Mouse (Mus musculus) limb, embryonic 14.5 days (tissue): ENCODE data around the gene Angptl2. TPM values are rescaled to one million over a fixed set of nuclear protein-coding genes. Genes with fewer than 3 reads are reported as not detected.

ENCODE experiments used
- ATAC-seq: fragments of 200-750 bp; cut with Nextera tagmentation; 2 replicates; pipeline ENCODE4 v1.8.0; 2017; ENCODE audit warnings: low read depth, moderate number of reproducible peaks, moderate TSS enrichment; ENCODE audit not compliant: low FRiP score
- DNase-seq: peaks from one replicate; pipeline ENCODE4 v3.0.0-alpha.2; 2015; ENCODE audit warnings: low spot score
- H3K27ac ChIP-seq: fragments of 300-500 bp; sonication (generic); replicated peaks from 2 replicates; pipeline ENCODE4 v1.5.1; 2014; ENCODE audit warnings: low read depth, mild to moderate bottlenecking, low read length, moderate library complexity, mixed read lengths
- H3K27me3 ChIP-seq: fragments of 300-500 bp; sonication (generic); 2 replicates; pipeline ENCODE4 v1.6.1; 2014; ENCODE audit warnings: low read length, mixed read lengths; ENCODE audit not compliant: control insufficient read depth, insufficient read depth
- H3K36me3 ChIP-seq: fragments of 300-500 bp; sonication (generic); 2 replicates; pipeline ENCODE4 v1.6.1; 2014; ENCODE audit warnings: mild to moderate bottlenecking, low read length, moderate library complexity, mixed read lengths; ENCODE audit not compliant: control insufficient read depth, insufficient read depth
- H3K4me1 ChIP-seq: fragments of 300-500 bp; sonication (generic); 2 replicates; pipeline ENCODE4 v1.6.1; 2014; ENCODE audit warnings: antibody characterized with exemption, low read length, mixed read lengths; ENCODE audit not compliant: control insufficient read depth, insufficient read depth
- H3K4me2 ChIP-seq: fragments of 300-500 bp; sonication (generic); replicated peaks from 2 replicates; pipeline ENCODE4 v1.6.1; 2014; ENCODE audit warnings: low read depth, mild to moderate bottlenecking, low read length, moderate library complexity; ENCODE audit not compliant: severe bottlenecking
- H3K4me3 ChIP-seq: fragments of 300-500 bp; sonication (generic); replicated peaks from 2 replicates; pipeline ENCODE4 v1.5.1; 2014; ENCODE audit warnings: low read length
- H3K9ac ChIP-seq: fragments of 300-500 bp; sonication (generic); 2 replicates; pipeline ENCODE4 v1.6.1; 2014; ENCODE audit warnings: mild to moderate bottlenecking, low read depth, low read length, moderate library complexity; ENCODE audit not compliant: severe bottlenecking
- H3K9me3 ChIP-seq: fragments of 300-500 bp; sonication (generic); 2 replicates; pipeline ENCODE4 v1.6.1; 2016; ENCODE audit warnings: low read length; ENCODE audit not compliant: control insufficient read depth
- POLR2A ChIP-seq: fragments of 200-500 bp; IDR thresholded peaks from 2 replicates; pipeline ENCODE4 v1.8.0; 2012; ENCODE audit warnings: inconsistent platforms, mild to moderate bottlenecking, moderate library complexity, borderline replicate concordance; ENCODE audit not compliant: insufficient read depth, insufficient read length; ENCODE audit errors: extremely low read depth
- WGBS: fragments of 180-500 bp; shearing (Covaris S2); extraction: QIAGEN DNeasy Blood & Tissue Kit; methylation state at CpG from one replicate; pipeline ENCODE4 v1.1.7; 2014; 5-methylcytosine and 5-hydroxymethylcytosine counted together
- polyA plus RNA-seq, 2 experiments: library from polyadenylated mRNA; depleted of rRNA in 1 of 2; stranded (reverse) in 1 of 2; unstranded in 1 of 2; fragments of >200 nt; fragmentation: Nextera tagmentation in 1 of 2; extraction: Ambion mirVana in 1 of 2; gene quantifications; 2 replicates each; pipeline versions ENCODE4 v1.2.1 to v1.2.3; 2012 to 2014

Gene Angptl2
- polyA plus RNA-seq, 2 experiments, result 67.2 to 104 TPM

DNA sequence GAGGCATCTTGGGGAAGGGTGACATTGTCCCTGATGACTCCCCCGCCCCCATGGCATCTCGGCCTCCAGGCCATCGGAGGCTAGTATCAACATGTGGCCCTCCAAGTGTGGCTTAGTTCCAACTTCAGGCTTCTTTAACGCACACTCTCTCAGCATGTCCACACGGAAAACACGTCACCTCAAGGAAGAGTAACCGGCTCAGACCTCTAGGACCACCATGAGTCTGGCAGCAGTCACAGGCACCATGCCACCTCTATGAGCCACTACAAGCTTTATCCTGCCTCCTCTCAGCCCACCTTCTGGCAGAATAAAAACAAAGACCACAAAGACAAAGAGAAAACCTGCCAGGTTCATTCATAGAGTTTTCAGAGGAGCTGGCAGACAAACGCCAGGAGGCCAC is 74.6 kb downstream of the Angptl2 start:
- no peaks in the 10 kb centered on the region for H3K27me3 ChIP-seq
- no peak overlapping the region for H3K4me3 ChIP-seq
- H3K36me3 ChIP-seq, result no peaks in the 10 kb centered on the region
- ATAC-seq, result no peak
- no peak overlapping the region for H3K27ac ChIP-seq
- peaks cover 6% of the 10 kb centered on the region; the same call in 1 of the 2 replicates for H3K9me3 ChIP-seq
- no peak overlapping the region for H3K9ac ChIP-seq
- H3K4me2 ChIP-seq, result no peak overlapping the region
- DNase-seq, result no peak
- WGBS, result 88% methylated on average over 8 of the region's 8 CpGs
- H3K4me1 ChIP-seq, result no peaks in the 10 kb centered on the region
- TF ChIP-seq POLR2A, result no peak

DNA sequence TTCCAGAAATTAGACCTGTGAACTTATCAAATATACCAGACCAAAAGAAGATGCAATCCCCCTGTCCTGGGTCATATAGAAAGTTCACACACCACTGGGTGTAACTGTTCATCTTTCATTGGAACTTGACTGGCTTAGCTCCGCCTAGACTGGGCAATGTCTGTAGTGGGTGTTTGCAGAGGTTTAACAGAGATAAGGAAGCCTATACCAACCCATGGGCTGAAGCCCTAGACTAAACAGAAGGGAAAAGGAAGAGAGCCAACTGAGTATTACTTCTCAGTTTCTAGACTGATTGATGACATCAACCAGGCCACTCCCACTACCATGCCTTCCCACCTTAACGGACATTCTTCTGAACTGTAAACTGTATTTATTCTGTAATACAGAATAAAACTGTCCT is 76.2 kb downstream of the Angptl2 start:
- Histone ChIP-seq H3K27ac (no peak overlapping the region), H3K4me3 (no peak overlapping the region), H3K9ac (no peak overlapping the region), H3K9me3 (peaks cover 5% of the 10 kb centered on the region; the same call in 1 of the 2 replicates), H3K36me3 (no peaks in the 10 kb centered on the region), H3K4me2 (no peak overlapping the region), H3K4me1 (no peaks in the 10 kb centered on the region), H3K27me3 (no peaks in the 10 kb centered on the region)
- 79% methylated on average over 2 of the region's 2 CpGs for WGBS
- TF ChIP-seq POLR2A, result no peak
- ATAC-seq (no peak), DNase-seq (no peak)

DNA sequence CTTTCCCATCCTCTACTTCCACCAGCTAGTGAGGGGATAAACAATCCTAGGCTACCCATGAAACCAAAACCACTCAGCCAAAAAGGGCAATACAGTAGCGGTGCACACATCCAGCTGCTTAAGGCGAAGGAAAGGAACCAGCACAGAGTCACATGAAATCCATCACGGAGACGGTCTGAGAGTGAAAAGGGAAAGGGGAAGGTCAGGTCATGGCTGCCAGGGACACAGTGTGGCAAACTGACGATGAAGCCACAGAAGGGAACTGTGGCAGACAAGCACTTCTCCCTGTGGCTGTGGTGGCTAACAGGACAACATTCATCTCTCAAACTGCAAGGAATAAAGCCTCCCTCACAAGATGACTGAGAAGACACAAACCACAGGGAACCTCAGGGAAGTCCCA is 79.2 kb downstream of the Angptl2 start:
- H3K9ac ChIP-seq, result no peak overlapping the region
- WGBS, result 83% methylated on average over 5 of the region's 5 CpGs
- DNase-seq (no peak), ATAC-seq (no peak)
- H3K4me1 ChIP-seq, result peaks cover 4% of the 10 kb centered on the region; the same call in 1 of the 2 replicates
- H3K4me2 ChIP-seq, result no peak overlapping the region
- H3K36me3 ChIP-seq, result no peaks in the 10 kb centered on the region
- H3K4me3 ChIP-seq, result no peak overlapping the region
- H3K9me3 ChIP-seq, result no peaks in the 10 kb centered on the region
- no peak overlapping the region for H3K27ac ChIP-seq
- TF ChIP-seq POLR2A, result no peak
- H3K27me3 ChIP-seq, result no peaks in the 10 kb centered on the region

Other genes with a start within 250 kb of the Angptl2 start
- gene Slc2a8, start 234.0 kb upstream of the Angptl2 start, polyA plus RNA-seq (2012; rRNA removed), result 26.0 and 40.6 TPM in 2 replicates
- 16.8 and 20.4 TPM in 2 replicates for gene Slc2a8, start 234.0 kb upstream of the Angptl2 start, polyA plus RNA-seq (2014; fragmentation: Nextera tagmentation; extraction: Ambion mirVana)
- gene Garnl3, start 84.4 kb upstream of the Angptl2 start, polyA plus RNA-seq (2012; rRNA removed), result 10.1 and 12.0 TPM in 2 replicates
- gene Garnl3, start 84.4 kb upstream of the Angptl2 start, polyA plus RNA-seq (2014; fragmentation: Nextera tagmentation; extraction: Ambion mirVana), result 9.6 and 10.0 TPM in 2 replicates
- 5.4 and 6.4 TPM in 2 replicates for gene Ralgps1, start 155.4 kb downstream of the Angptl2 start, polyA plus RNA-seq (2012; rRNA removed)
- 3.5 and 4.7 TPM in 2 replicates for gene Ralgps1, start 155.4 kb downstream of the Angptl2 start, polyA plus RNA-seq (2014; fragmentation: Nextera tagmentation; extraction: Ambion mirVana)
- 19.0 and 26.9 TPM in 2 replicates for gene Zbtb34, start 215.3 kb downstream of the Angptl2 start, polyA plus RNA-seq (2012; rRNA removed)
- 8.4 and 9.1 TPM in 2 replicates for gene Zbtb34, start 215.3 kb downstream of the Angptl2 start, polyA plus RNA-seq (2014; fragmentation: Nextera tagmentation; extraction: Ambion mirVana)